Mouse (Mus musculus) CH12.LX (cell line): ENCODE data around the gene Stra8. TPM values are rescaled to one million over a fixed set of nuclear protein-coding genes. Genes with fewer than 3 reads are reported as not detected.

Source experiments
- polyA plus RNA-seq: library from polyadenylated mRNA; unstranded; fragments of >175 nt; gene quantifications from 2 replicates; pipeline ENCODE4 v1.2.1, GENCODE M21; 2012; ENCODE audit warnings: low read depth; ENCODE audit not compliant: insufficient read length
- total RNA-seq, 2 experiments: library from RNA; depleted of rRNA; stranded (reverse); fragments of 300-350 nt in 1 of 2; fragments of >200 nt in 1 of 2; gene quantifications; 2 replicates each; pipeline ENCODE4 v1.2.3; 2012 to 2014

The Stra8 gene
- total and polyA plus RNA-seq, 3 experiments, result 0.08 to 0.77 TPM; not detected in 1

Other genes starting within 250 kb of the Stra8 start
- gene Agbl3, start 139.7 kb upstream of the Stra8 start, total RNA-seq (2012; rRNA removed), result 1.5 and 1.9 TPM in 2 replicates
- 4.8 and 5.1 TPM in 2 replicates for gene Agbl3, start 139.7 kb upstream of the Stra8 start, total RNA-seq (2014; rRNA removed)
- gene Agbl3, start 139.7 kb upstream of the Stra8 start, polyA plus RNA-seq, result 3.2 and 3.4 TPM in 2 replicates
- 1.9 and 3.6 TPM in 2 replicates for gene Tmem140, start 57.0 kb upstream of the Stra8 start, total RNA-seq (2012; rRNA removed)
- gene Tmem140, start 57.0 kb upstream of the Stra8 start, total RNA-seq (2014; rRNA removed), result 1.2 TPM in 2 replicates
- 2.1 and 2.8 TPM in 2 replicates for gene Tmem140, start 57.0 kb upstream of the Stra8 start, polyA plus RNA-seq
- gene Cyren, start 42.1 kb upstream of the Stra8 start, total RNA-seq (2012; rRNA removed), result 7.9 and 8.3 TPM in 2 replicates
- 5.9 and 9.7 TPM in 2 replicates for gene Cyren, start 42.1 kb upstream of the Stra8 start, total RNA-seq (2014; rRNA removed)
- 11.9 and 12.2 TPM in 2 replicates for gene Cyren, start 42.1 kb upstream of the Stra8 start, polyA plus RNA-seq
- 19.8 and 26.5 TPM in 2 replicates for gene Wdr91, start 9.3 kb upstream of the Stra8 start, total RNA-seq (2012; rRNA removed)
- gene Wdr91, start 9.3 kb upstream of the Stra8 start, total RNA-seq (2014; rRNA removed), result 10.6 and 11.3 TPM in 2 replicates
- gene Wdr91, start 9.3 kb upstream of the Stra8 start, polyA plus RNA-seq, result 19.2 and 23.8 TPM in 2 replicates
- gene Slc23a4, start 68.2 kb downstream of the Stra8 start, total RNA-seq (2012; rRNA removed), result 0.13 and 0.30 TPM in 2 replicates
- 0.23 and 0.27 TPM in 2 replicates for gene Slc23a4, start 68.2 kb downstream of the Stra8 start, total RNA-seq (2014; rRNA removed)
- 0.21 and 0.59 TPM in 2 replicates for gene Slc23a4, start 68.2 kb downstream of the Stra8 start, polyA plus RNA-seq
- 6.0 and 7.7 TPM in 2 replicates for gene Cnot4, start 213.6 kb downstream of the Stra8 start, total RNA-seq (2012; rRNA removed)
- gene Cnot4, start 213.6 kb downstream of the Stra8 start, total RNA-seq (2014; rRNA removed), result 7.5 and 8.7 TPM in 2 replicates
- 15.7 and 25.1 TPM in 2 replicates for gene Cnot4, start 213.6 kb downstream of the Stra8 start, polyA plus RNA-seq